Mouse (Mus musculus) cerebellum, adult 2 months (tissue): Measurements from ENCODE around the gene Mn1. TPM values are rescaled to one million over a fixed set of nuclear protein-coding genes. Genes with fewer than 3 reads are reported as not detected.
A peak's percentile ranks its signal among the peaks of the same experiment; 100 is the strongest.

Experiments used
- DNase-seq, 2 experiments: peaks; one replicate each; pipeline ENCODE4 v3.0.0; 2021
- H3K27ac ChIP-seq: fragments of 200-500 bp; 2 replicates; pipeline ENCODE4 v1.5.1; 2012; ENCODE audit warnings: low read length, control low read depth, inconsistent platforms; ENCODE audit not compliant: insufficient read depth
- H3K27me3 ChIP-seq: fragments of 200-500 bp; 2 replicates; pipeline ENCODE4 v1.6.1; 2012; ENCODE audit warnings: inconsistent platforms, mild to moderate bottlenecking, low read length, moderate library complexity; ENCODE audit not compliant: control insufficient read depth, insufficient read depth
- H3K4me1 ChIP-seq: fragments of 200-500 bp; 2 replicates; pipeline ENCODE4 v1.6.1; 2011; ENCODE audit warnings: low read length; ENCODE audit not compliant: control insufficient read depth, insufficient read depth
- H3K4me3 ChIP-seq: fragments of 200-500 bp; replicated peaks from 2 replicates; pipeline ENCODE3; 2011; ENCODE audit warnings: mild to moderate bottlenecking, low read depth, low read length, control low read depth; ENCODE audit not compliant: insufficient read depth
- CTCF ChIP-seq: fragments of 200-500 bp; IDR thresholded peaks from 2 replicates; pipeline ENCODE4 v1.5.1; 2011; ENCODE audit warnings: low read depth, mild to moderate bottlenecking, control low read depth, low read length, moderate library complexity, borderline replicate concordance; ENCODE audit not compliant: insufficient read depth
- POLR2A ChIP-seq: fragments of 200-500 bp; IDR thresholded peaks from 2 replicates; pipeline ENCODE4 v1.6.1; 2011; ENCODE audit warnings: low read length, control low read depth, borderline replicate concordance; ENCODE audit not compliant: insufficient read depth
- WGBS: fragments of 180-500 bp; shearing (Covaris S2); methylation state at CpG from one replicate; pipeline ENCODE4 v1.1.7; 2018; 5-methylcytosine and 5-hydroxymethylcytosine counted together
- polyA plus RNA-seq: library from polyadenylated mRNA; depleted of rRNA; stranded (reverse); fragments of >200 nt; gene quantifications from 2 replicates; pipeline ENCODE4 v1.2.3, GENCODE M21; 2012

Mn1 gene
- polyA plus RNA-seq, 1 experiment = 3.3 TPM

GRCm38 (mm10) chr5:111414770-111415249, 2.4 kb upstream of the Mn1 start:
- DNase-seq = no peak
- H3K27me3 ChIP-seq = peaks cover 12% of the 10 kb centered on the region
- no peak overlapping the region for H3K4me3 ChIP-seq
- whole genome bisulfite sequencing = 72% methylated on average over 4 of the region's 4 CpGs
- no peak for TF ChIP-seq CTCF
- TF ChIP-seq POLR2A = no peak
- H3K27ac ChIP-seq = no peak overlapping the region
- H3K4me1 ChIP-seq = peaks cover 4% of the 10 kb centered on the region; the same call in 1 of the 2 replicates

- H3K27ac ChIP-seq = no peak overlapping the region
- DNase-seq = no peak
- WGBS = 17% methylated on average over 14 of the region's 14 CpGs
Measured at GRCm38 (mm10) chr5:111415575-111415974, 1.6 kb upstream of the Mn1 start.

DNA sequence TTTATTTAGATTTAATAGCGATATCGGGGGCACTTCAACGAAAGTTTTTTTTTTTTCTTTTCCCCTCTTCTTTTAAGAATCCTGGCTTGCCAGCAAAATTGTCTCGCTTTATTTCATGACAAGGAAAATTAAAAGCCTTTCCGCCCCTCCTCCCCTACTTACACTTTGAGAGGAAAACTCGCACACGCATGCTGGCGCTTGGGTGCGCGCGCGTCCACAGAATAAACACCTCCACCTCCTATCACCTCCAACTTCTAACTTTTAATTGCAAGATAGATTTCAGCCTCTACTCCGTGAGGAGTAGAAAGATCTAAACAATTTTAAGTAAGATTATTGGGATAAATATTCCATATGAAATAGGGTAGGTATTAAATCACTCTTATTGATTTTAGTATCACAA, 1.1 kb upstream of the Mn1 start:
- WGBS = 9% methylated on average over 13 of the region's 13 CpGs
- Histone ChIP-seq H3K27me3 (peaks cover 17% of the 10 kb centered on the region), H3K4me1 (peaks cover 4% of the 10 kb centered on the region; the same call in 1 of the 2 replicates), H3K4me3 (no peak overlapping the region), H3K27ac (no peak overlapping the region)
- DNase-seq = no peak
- TF ChIP-seq POLR2A (no peak), CTCF (no peak)

More at GRCm38 (mm10) chr5:111415575-111415974, 1.6 kb upstream of the Mn1 start:
- no peak for TF ChIP-seq CTCF
- TF ChIP-seq POLR2A = no peak
- Histone ChIP-seq H3K27me3 (peaks cover 17% of the 10 kb centered on the region), H3K4me1 (peaks cover 4% of the 10 kb centered on the region; the same call in 1 of the 2 replicates), H3K4me3 (no peak overlapping the region)

DNA sequence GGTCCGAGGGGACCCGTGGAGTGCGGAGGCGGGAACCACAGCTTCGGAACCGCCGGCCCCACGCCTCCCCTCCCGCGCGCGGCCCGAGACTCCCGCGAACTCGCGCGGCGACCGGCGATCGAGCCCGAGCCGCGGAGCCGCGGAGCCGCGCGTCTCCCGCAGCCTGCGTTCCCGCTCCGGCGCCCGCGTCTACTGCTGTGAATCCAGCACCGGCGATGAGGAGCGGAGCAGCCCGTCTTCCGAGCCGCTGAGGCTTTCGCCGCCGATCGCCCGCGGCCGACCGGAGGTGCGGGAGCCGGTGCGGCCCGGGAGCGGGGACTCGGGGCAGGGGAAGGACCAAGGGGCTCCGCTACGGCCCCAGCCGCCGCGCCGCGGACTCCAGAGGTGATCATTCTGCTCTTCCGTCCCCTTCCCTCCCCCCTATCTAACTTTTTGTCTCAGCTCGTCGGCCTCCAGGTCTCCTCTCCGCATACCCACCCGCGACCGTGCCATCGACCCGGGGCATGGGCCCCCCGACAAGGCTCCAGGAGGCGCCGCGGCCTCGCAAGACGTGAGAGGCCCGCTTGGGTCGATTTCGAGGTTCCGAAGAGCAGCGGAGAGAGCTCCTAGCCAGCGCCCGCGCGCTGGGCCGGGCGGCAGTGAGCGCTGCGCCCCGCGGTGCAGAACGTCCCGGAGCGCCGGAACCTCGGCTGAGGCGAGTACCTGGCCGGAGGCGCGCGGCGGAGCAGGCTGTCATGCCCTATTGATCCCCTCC, 393 bp downstream of the Mn1 start:
- TF ChIP-seq CTCF (no peak), POLR2A (no peak)
- WGBS = under 1% methylated on average over 105 of the region's 105 CpGs
- H3K4me1 ChIP-seq = peaks cover 4% of the 10 kb centered on the region; the same call in 1 of the 2 replicates
- peak overlapping the region; percentile 43 for H3K4me3 ChIP-seq
- H3K27ac ChIP-seq = no peak overlapping the region
- DNase-seq = peak in 1 of 2 experiments; percentile 19
- peaks cover 17% of the 10 kb centered on the region for H3K27me3 ChIP-seq

GRCm38 (mm10) chr5:111418202-111419120, 1.3 kb downstream of the Mn1 start:
- Histone ChIP-seq H3K4me3 (no peak overlapping the region), H3K27me3 (peaks cover 17% of the 10 kb centered on the region), H3K4me1 (peaks cover 4% of the 10 kb centered on the region; the same call in 1 of the 2 replicates), H3K27ac (no peak overlapping the region)
- TF ChIP-seq CTCF = no peak
- WGBS = 3% methylated on average over 63 of the region's 63 CpGs
- DNase-seq = peak in 1 of 2 experiments; percentile 22

- DNase-seq = no peak
- no peak for TF ChIP-seq POLR2A
- no peak for TF ChIP-seq CTCF
- Histone ChIP-seq H3K4me1 (peaks cover 4% of the 10 kb centered on the region; the same call in 1 of the 2 replicates), H3K4me3 (no peak overlapping the region), H3K27me3 (peaks cover 17% of the 10 kb centered on the region), H3K27ac (no peak overlapping the region)
- WGBS = 7% methylated on average over 40 of the region's 42 CpGs
Measured at GRCm38 (mm10) chr5:111419121-111419881, 2.1 kb downstream of the Mn1 start.
